Mouse (Mus musculus): ENCODE data around the gene Supt20. TPM values are rescaled to one million over a fixed set of nuclear protein-coding genes. Genes with fewer than 3 reads are reported as not detected.
A peak's percentile ranks its signal among the peaks of the same experiment; 100 is the strongest.

Supt20 gene
- polyA plus RNA-seq (2015; fragmentation: Nextera tagmentation; extraction: Ambion mirVana): 92.5 and 94.4 TPM in 2 replicates

DNA sequence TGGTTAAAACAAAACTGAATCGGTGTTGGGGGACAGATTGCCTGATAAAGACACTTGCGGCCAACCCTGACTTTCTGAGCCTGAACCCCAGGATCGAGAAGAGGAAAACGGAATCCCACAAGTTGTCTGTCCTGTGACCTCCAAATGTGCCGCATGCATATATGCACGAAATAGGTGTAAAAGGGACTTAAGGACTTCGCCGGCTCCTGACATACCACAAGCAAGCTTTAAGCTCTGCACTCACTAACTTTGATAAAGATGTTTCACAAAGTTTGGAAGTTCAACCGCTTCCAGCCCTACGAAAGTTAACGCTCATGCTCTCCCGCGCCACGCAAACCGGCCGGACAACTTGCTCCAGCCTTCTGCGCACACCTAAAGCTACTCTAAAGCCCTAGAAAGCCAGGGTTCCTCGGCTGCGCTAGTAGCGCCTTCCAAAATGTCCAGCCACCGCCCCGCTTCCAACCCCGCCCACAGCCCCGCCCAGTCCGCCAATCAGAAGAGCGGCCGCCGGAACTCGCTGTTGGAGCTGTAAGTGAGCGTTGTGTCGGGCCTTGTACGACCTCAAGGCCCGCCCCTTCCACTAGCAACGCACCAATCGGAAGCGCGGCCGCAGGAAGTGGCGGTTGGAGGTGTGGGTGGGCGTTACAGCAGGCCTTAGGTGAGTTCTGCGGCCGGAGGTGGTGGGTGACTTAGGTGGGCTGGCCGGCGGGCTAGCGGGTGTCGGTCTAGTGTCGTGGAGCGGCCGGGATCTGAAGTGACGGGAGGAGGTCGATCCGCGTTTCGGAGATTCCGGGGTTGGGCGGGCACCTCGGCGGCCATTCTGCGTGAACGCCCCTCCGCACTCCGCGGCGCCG is at the start of gene Supt20:
Gene Supt20 (plus strand): TSS at position 606 of the 854 bp plus-strand sequence.
- 0 out of 2 replicates have a peak, but pooled peaks cover 3% of the 10 kb centered on the region for H3K27me3 ChIP-seq
- ATAC-seq (ENCODE audit: low FRiP score): peak; percentile 99

DNA sequence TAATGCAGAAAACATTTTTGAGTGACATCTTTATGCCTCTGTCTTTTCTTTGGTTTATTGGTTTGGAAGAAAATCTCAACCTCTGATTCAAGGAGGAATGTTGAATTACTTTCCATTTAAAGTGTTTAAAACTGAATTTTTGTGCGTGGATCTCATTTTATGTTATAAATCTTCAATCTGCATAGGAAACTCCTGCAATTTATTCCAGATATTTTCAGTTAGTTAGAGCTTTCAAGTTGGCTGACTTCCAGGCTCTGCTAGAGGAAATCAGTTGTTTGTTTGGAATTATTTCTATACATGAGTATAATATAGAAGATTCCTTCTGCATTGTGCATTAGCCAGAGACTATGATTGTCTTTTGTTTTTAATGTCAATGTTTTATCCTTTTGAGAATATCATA is 49.8 kb upstream of the Supt20 start:
- Histone ChIP-seq H3K9ac (no peak overlapping the region), H3K9me3 (no peaks in the 10 kb centered on the region), H3K4me2 (no peak overlapping the region), H3K4me1 (replicated peaks) (no peaks in the 10 kb centered on the region), H3K27ac (no peak overlapping the region), H3K27me3 (no peaks in the 10 kb centered on the region), H3K4me3 (no peak overlapping the region), H3K36me3 (no peaks in the 10 kb centered on the region)
- no peak for ATAC-seq (ENCODE audit: low FRiP score)
- WGBS: 98% methylated on average over 1 of the region's 1 CpGs

More for the DNA sequence above, at the start of gene Supt20:
- peak within 1 kb of the TSS; percentile 75 for H3K9ac ChIP-seq
- H3K36me3 ChIP-seq: peaks cover 20% of the 10 kb centered on the region
- H3K27ac ChIP-seq: peak within 1 kb of the TSS; percentile 82
- WGBS: 2% methylated on average over 65 of the region's 65 CpGs
- no peaks in the 10 kb centered on the region for H3K9me3 ChIP-seq
- peak within 1 kb of the TSS; percentile 74 for H3K4me2 ChIP-seq
- peaks cover 10% of the 10 kb centered on the region for H3K4me1 ChIP-seq (replicated peaks)
- H3K4me3 ChIP-seq: peak within 1 kb of the TSS; percentile 70

DNA sequence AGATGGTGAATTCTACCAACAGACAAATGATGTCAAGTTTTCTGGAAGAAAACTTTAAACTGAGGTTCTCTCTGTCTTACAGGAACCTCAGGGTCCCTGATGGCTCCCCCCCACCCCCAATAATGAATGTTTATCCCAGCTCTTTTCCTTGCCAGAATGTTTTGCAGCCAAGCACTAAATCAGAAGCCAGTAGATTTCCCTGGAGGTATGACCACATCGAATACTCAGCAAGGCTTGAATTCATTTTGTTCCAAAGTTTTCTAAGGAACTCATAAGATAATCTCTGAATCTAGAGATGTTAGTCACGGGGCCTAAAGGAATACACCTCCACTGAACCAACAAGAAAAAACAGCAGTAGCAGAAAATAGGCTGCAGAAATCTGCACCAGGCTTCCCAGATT is 45.0 kb upstream of the Supt20 start:
- Histone ChIP-seq H3K9me3 (no peaks in the 10 kb centered on the region), H3K4me3 (no peak overlapping the region)
- ATAC-seq (ENCODE audit: low FRiP score): no peak

DNA sequence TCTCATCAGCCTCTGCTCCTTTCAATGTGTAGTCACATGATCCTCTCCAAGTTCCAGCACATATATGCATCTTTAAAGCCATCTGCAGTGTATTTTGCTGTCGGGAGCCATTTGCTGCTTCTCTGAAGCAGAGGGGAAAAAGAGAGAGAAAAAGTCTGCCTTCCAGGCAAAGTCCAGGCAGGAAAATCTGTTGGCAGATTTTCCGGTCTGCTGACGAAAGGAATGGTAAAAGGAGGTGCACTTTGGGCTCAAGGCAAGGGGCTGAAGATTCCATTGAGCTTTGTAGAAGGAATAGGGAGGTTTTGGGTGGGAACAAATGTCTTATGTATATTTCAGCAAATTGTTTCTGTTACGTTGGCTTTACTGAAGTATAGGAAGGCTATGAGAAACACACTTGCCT is 41.0 kb upstream of the Supt20 start:
- Histone ChIP-seq H3K4me2 (no peak overlapping the region), H3K9ac (no peak overlapping the region), H3K36me3 (no peaks in the 10 kb centered on the region), H3K4me3 (no peak overlapping the region), H3K27me3 (no peaks in the 10 kb centered on the region), H3K27ac (no peak overlapping the region), H3K4me1 (replicated peaks) (no peaks in the 10 kb centered on the region), H3K9me3 (no peaks in the 10 kb centered on the region)
- WGBS: 85% methylated on average over 4 of the region's 4 CpGs
- no peak for ATAC-seq (ENCODE audit: low FRiP score)

More for the DNA sequence above, 45.0 kb upstream of the Supt20 start:
- no peak overlapping the region for H3K27ac ChIP-seq
- WGBS: 74% methylated on average over 2 of the region's 2 CpGs
- no peaks in the 10 kb centered on the region for H3K27me3 ChIP-seq
- no peaks in the 10 kb centered on the region for H3K4me1 ChIP-seq (replicated peaks)
- no peak overlapping the region for H3K9ac ChIP-seq
- no peak overlapping the region for H3K4me2 ChIP-seq
- H3K36me3 ChIP-seq: no peaks in the 10 kb centered on the region

DNA sequence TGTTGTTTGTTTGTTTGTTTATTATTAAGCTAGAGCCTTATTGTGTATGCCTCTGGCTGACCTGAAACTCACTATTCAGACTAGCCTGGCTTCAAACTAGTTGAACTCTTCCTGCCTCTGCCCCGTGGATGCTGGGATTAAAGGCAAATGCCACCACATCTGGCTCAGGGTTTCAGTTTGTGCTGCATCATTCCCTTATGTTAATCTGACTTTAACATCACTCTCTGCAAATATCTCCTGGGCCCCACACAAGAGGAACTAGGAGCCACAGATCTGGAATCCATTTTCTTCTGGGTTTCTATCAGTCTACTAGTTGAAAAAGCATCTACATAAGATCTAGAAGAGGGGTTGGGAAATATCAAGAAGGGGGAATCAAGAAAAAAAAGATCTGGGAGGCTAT is 38.4 kb upstream of the Supt20 start:
- Histone ChIP-seq H3K27me3 (no peaks in the 10 kb centered on the region), H3K36me3 (no peaks in the 10 kb centered on the region), H3K4me3 (no peak overlapping the region), H3K4me2 (no peak overlapping the region), H3K27ac (no peak overlapping the region), H3K9ac (no peak overlapping the region), H3K9me3 (no peaks in the 10 kb centered on the region), H3K4me1 (replicated peaks) (no peaks in the 10 kb centered on the region)
- ATAC-seq (ENCODE audit: low FRiP score): no peak
- WGBS: 85% methylated on average over 1 of the region's 1 CpGs

DNA sequence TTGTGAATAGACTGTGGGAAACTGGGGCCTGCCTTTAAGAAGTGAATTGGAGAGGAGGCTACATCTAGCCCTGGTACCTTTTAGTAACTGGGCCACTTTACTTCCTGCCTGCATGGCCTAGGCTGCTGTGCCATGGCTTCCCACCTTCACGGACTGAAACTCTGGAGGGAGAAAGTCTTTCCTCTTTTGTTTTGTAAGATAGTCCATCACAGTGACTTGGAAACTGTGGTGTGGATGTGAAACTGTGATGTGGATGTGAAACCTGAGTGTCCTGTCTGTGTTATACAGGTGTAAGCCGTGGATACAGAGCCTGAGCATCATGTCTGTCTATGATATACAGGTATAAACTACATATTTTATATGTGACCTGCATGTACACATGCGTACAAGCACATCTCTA is 35.5 kb upstream of the Supt20 start:
- no peaks in the 10 kb centered on the region for H3K4me1 ChIP-seq (replicated peaks)
- H3K9me3 ChIP-seq: no peaks in the 10 kb centered on the region
- H3K4me2 ChIP-seq: no peak overlapping the region
- H3K27ac ChIP-seq: no peak overlapping the region
- H3K4me3 ChIP-seq: no peak overlapping the region
- no peaks in the 10 kb centered on the region for H3K36me3 ChIP-seq
- 85% methylated on average over 3 of the region's 3 CpGs for WGBS
- no peak overlapping the region for H3K9ac ChIP-seq
- no peak for ATAC-seq (ENCODE audit: low FRiP score)
- H3K27me3 ChIP-seq: no peaks in the 10 kb centered on the region

DNA sequence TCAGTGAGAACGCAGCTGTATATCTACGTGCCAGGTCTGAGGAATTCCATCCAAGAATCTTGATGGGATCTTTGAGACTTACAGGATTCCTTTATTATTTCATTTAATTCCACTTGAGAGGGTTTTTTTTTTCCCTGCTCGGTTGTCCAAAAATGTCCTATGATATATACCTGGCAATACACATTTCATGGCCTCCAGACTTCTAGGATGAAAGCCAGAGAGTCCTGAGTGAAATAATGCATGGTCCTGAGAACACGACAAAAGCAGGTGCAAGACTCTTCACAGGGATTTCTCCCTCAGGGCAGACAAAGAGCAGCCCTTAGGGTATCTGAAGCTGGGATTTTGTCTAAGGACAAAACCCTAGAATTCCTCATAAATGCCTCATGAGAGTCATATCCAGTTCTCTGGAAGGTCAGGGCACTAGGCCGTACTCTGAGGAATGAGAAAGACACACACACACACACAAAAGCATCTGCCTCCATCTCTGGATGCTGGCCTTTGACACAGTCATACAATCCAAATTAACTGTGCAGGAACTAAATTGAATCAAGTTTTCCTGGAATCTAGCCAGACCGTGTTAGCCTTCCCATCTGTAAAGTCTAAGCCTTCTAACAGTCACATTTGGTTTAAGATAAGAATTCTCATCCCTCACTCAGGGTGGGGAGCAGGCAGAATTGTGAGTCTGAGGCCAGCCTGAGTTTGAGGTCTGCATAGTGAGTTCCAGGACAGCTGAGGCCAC is 34.5 kb upstream of the Supt20 start:
- Histone ChIP-seq H3K9ac (no peak overlapping the region), H3K4me2 (no peak overlapping the region), H3K27me3 (no peaks in the 10 kb centered on the region), H3K4me1 (replicated peaks) (no peaks in the 10 kb centered on the region), H3K36me3 (no peaks in the 10 kb centered on the region), H3K4me3 (no peak overlapping the region), H3K9me3 (no peaks in the 10 kb centered on the region), H3K27ac (no peak overlapping the region)
- ATAC-seq (ENCODE audit: low FRiP score): no peak
- 85% methylated on average over 6 of the region's 6 CpGs for WGBS

DNA sequence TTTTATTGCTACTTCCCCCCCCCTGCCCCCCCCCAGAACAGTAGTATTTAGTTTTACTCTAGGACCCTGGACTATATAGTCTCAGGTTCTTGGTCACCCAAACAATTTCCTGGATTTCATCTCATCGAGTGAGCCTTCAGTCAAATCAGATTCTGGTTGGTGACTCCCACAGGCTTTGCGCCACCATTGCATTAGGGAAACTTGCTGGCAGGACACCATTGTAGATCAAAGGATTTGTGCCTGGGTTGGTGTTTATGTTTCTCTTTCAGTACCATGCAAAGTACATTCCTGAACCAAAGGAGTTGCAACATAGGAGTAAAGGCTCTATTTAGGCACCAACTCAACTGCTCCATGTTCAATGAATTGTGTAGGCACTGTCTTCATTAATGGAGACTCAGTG is 32.9 kb upstream of the Supt20 start:
- no peak overlapping the region for H3K4me3 ChIP-seq
- H3K9me3 ChIP-seq: no peaks in the 10 kb centered on the region
- ATAC-seq (ENCODE audit: low FRiP score): no peak
- no peaks in the 10 kb centered on the region for H3K27me3 ChIP-seq
- H3K36me3 ChIP-seq: no peaks in the 10 kb centered on the region
- H3K9ac ChIP-seq: no peak overlapping the region
- H3K27ac ChIP-seq: no peak overlapping the region
- 92% methylated on average over 2 of the region's 2 CpGs for WGBS
- no peak overlapping the region for H3K4me2 ChIP-seq
- no peaks in the 10 kb centered on the region for H3K4me1 ChIP-seq (replicated peaks)

DNA sequence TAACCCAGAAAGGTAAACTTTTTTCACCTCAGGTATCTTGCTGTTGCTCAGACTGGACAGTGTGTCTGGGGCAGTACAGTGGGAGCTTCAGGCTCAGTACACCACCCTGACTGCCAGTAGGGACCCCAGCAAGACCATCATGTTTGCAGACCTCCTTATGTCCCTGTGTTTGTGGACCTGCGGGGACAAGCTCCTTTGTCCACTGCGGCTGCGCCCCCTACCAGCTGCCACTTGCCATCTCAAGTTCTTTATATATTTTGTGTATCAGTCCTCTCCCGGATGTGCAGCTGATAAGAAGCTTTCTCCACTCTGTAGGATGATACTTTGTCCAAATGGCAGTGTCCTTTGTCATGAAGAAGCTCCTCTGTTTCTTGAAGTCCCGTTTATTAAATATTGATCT is 30.2 kb upstream of the Supt20 start:
- Histone ChIP-seq H3K27ac (no peak overlapping the region), H3K27me3 (no peaks in the 10 kb centered on the region), H3K36me3 (no peaks in the 10 kb centered on the region), H3K9me3 (no peaks in the 10 kb centered on the region), H3K4me2 (no peak overlapping the region), H3K9ac (no peak overlapping the region), H3K4me1 (replicated peaks) (no peaks in the 10 kb centered on the region), H3K4me3 (no peak overlapping the region)
- 73% methylated on average over 5 of the region's 5 CpGs for WGBS
- no peak for ATAC-seq (ENCODE audit: low FRiP score)

DNA sequence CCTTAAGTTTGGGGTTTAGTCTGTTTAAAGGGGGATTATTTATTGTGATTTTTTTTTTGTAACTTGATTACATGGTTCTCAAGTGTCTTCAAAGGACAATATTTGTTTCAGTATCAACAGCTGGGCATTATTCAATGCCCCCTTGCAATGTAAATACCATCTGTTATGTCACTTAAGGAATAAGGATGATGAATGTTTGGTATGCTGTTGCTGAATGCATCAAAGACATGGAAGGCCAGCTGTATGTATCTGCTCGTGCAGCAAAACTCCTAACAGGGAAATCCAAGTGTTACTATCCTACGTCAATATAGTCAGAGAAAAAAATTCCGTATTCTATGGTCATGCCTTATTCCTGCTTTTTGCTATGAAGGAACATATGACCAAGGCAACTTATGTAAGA is 24.5 kb upstream of the Supt20 start:
- WGBS: 82% methylated on average over 3 of the region's 3 CpGs
- Histone ChIP-seq H3K27me3 (no peaks in the 10 kb centered on the region), H3K9ac (no peak overlapping the region), H3K9me3 (no peaks in the 10 kb centered on the region), H3K36me3 (no peaks in the 10 kb centered on the region), H3K4me2 (no peak overlapping the region), H3K4me3 (no peak overlapping the region), H3K4me1 (replicated peaks) (no peaks in the 10 kb centered on the region), H3K27ac (no peak overlapping the region)
- ATAC-seq (ENCODE audit: low FRiP score): no peak

DNA sequence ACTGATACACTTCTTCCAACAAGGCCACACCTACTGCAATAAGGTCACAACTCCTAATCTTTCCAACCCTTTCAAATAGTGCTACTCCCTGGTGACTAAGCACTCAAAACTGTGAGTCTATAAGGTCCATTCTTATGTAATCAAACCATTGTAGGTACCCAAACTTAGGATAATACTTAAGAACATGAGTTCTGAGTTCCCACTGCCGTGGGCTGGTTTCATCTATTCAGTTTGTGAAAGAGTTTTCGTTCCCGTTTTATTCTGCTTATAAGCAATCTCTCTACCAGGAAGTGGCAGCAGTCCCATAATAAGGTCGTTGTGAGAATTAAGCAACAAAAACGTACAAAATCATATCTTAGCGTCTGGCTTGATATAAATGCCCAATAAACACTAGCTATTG is 23.9 kb upstream of the Supt20 start:
- Histone ChIP-seq H3K27ac (no peak overlapping the region), H3K27me3 (no peaks in the 10 kb centered on the region), H3K4me1 (replicated peaks) (no peaks in the 10 kb centered on the region), H3K36me3 (no peaks in the 10 kb centered on the region), H3K9ac (no peak overlapping the region), H3K9me3 (no peaks in the 10 kb centered on the region), H3K4me2 (no peak overlapping the region), H3K4me3 (no peak overlapping the region)
- WGBS: 87% methylated on average over 6 of the region's 6 CpGs
- no peak for ATAC-seq (ENCODE audit: low FRiP score)

DNA sequence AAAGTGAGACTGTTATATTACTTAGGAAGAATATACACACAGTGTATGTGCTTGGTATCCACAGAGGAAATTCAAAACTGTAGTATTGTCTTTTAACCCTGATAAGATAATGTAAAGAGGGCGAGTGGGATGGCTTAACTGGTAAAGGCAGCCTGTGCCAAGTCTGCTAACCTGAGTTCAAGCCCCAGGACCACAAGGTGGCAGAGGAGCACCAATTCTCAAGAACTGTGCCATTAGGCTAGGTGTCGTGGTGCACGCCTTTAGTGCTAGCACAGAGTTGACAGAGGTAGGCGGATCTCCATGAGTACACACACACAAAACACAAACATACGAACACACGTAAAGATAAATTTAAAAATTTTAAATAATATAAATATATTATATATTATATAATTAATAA is 23.0 kb upstream of the Supt20 start:
- Histone ChIP-seq H3K9ac (no peak overlapping the region), H3K27me3 (no peaks in the 10 kb centered on the region), H3K4me1 (replicated peaks) (no peaks in the 10 kb centered on the region), H3K4me3 (no peak overlapping the region), H3K4me2 (no peak overlapping the region), H3K27ac (no peak overlapping the region), H3K9me3 (no peaks in the 10 kb centered on the region), H3K36me3 (no peaks in the 10 kb centered on the region)
- ATAC-seq (ENCODE audit: low FRiP score): no peak
- WGBS: 84% methylated on average over 6 of the region's 6 CpGs

DNA sequence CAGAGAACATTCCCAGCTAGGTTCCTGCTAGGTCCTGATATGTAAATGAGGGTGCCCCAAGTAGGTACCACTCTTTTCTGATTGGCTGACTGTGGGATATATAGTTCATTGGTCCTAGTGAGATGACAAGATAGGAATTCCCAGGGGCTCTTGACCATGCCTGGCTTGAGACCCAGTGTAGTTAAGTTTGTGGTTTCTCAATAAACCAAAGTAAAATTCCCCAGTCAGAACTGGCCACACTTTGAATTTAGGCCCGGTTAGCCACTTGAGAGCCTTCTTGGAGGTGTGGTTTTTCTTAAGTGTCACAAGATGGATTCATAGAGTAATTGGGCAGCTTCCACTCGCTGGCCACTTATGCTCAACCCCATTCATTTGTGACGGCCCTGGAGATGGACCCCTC is 20.5 kb upstream of the Supt20 start:
- no peaks in the 10 kb centered on the region for H3K9me3 ChIP-seq
- no peak for ATAC-seq (ENCODE audit: low FRiP score)
- H3K4me1 ChIP-seq (replicated peaks): no peaks in the 10 kb centered on the region
- WGBS: 87% methylated on average over 3 of the region's 3 CpGs
- H3K4me2 ChIP-seq: no peak overlapping the region
- no peaks in the 10 kb centered on the region for H3K27me3 ChIP-seq
- H3K4me3 ChIP-seq: no peak overlapping the region
- H3K36me3 ChIP-seq: no peaks in the 10 kb centered on the region
- H3K27ac ChIP-seq: no peak overlapping the region
- no peak overlapping the region for H3K9ac ChIP-seq

Data from hindbrain, embryonic 13.5 days (tissue).